Mouse (Mus musculus): ENCODE measurements at regions not wholly inside any gene's neighbourhood (a gene's known extent, or its start where the extent isn't known, plus 50 kb on each side); places are given as distances from the start of the nearest gene placed in this dataset.

GRCm38 (mm10) chr8:89270001-89270400 is 226.0 kb upstream of the Sall1 start:
- TF ChIP-seq CTCF (IDR thresholded peaks at IDR 0.05; ENCODE audit: extremely low read depth, insufficient read length, insufficient replicate concordance, low read depth, low read length) (no peak), POLR2A (IDR thresholded peaks at IDR 0.05; ENCODE audit: low read depth, low read length) (no peak)

All from small intestine, adult 2 months (tissue).